Mouse (Mus musculus) cortical plate, adult 2 months (tissue): ENCODE results near the gene Rnf212.

Source experiments
- CTCF ChIP-seq: fragments of 200-500 bp; IDR thresholded peaks from 2 replicates; pipeline ENCODE4 v1.5.1; 2011; ENCODE audit warnings: mild to moderate bottlenecking, control low read depth, low read length; ENCODE audit not compliant: insufficient read depth; ENCODE audit errors: extremely low read depth
- POLR2A ChIP-seq: fragments of 200-500 bp; IDR thresholded peaks from 2 replicates; pipeline ENCODE4 v1.6.1; 2011; ENCODE audit warnings: mild to moderate bottlenecking, low read length, control low read depth; ENCODE audit not compliant: insufficient read depth; ENCODE audit errors: extremely low read depth

DNA sequence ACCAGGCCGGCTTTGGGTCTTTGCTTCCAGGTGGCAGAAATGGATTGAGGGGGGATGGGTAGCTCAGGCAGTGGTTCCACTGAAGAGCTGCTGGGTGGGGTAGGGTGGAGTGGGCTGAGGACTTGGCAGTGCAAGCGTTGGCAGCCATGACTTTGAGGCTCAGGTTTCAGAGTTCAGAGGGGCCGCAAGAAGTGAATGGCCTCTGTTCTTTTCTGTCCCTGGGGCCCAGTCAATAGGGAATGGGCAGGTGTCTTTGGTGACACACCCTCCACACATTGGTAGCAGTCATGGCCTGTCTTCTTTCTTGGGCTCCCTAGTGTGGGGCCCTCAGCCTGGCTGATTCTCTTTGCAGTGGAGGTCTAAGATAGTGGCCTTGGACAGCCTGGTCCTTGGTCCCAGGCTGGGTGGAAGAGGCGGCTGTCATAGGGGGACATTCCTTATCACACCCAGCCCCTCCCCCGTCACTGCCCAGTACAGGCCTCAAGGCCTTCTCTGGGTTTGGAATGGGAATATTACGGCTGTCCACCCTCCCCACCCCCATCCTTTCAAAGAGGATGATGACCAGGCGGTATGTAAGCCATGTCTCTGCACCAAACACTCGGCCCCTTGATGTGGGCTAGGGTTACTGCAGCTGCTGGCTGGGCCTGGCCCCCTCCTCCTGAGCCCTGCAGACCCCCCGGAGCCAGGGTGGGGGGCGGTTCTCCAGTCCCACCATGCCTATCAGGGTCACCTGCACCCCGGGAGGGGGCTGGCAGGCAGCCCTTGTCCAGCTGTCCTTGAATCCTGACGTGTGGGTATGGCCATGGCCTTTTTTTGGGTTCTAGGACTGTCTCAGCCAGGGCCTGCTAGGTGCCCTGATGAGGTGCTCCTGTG, 70.8 kb downstream of the Rnf212 start:
- TF ChIP-seq POLR2A (no peak), CTCF (no peak)
